Mouse (Mus musculus) bone marrow, adult 2 months (tissue): ENCODE results near the gene Polr2i.

Source experiments
- CTCF ChIP-seq: fragments of 200-500 bp; IDR thresholded peaks from 2 replicates; pipeline ENCODE4 v1.5.1; 2011; ENCODE audit warnings: low read length, control low read depth; ENCODE audit not compliant: control insufficient read depth, insufficient read depth
- POLR2A ChIP-seq: fragments of 200-500 bp; IDR thresholded peaks from 2 replicates; pipeline ENCODE4 v1.6.1; 2011; ENCODE audit warnings: low read depth, mild to moderate bottlenecking, control low read depth, low read length, borderline replicate concordance; ENCODE audit not compliant: control insufficient read depth

- no peak for TF ChIP-seq POLR2A
- TF ChIP-seq CTCF, result no peak
Measured at GRCm38 (mm10) chr7:30235625-30236024, 3.9 kb downstream of the Polr2i start, which contains the start of gene Ovol3.
